Comparison of ENCODE assay signal across 9 mouse cellular contexts in genomic region chr9:54764561-54765217, GRCm38 (mm10). TPM values are rescaled to one million over a fixed set of nuclear protein-coding genes. Genes with fewer than 3 reads are reported as not detected.
DNase-seq lines count a peak whose midpoint lies in the region; ATAC-seq lines count a peak whose summit lies in the region.
"Had no signal": no experiment of that assay in that cellular context is flagged by ENCODE, and none has a peak within 500 bp of the region (broad histone marks: within the 10 kb centered on the region; RNA-seq: fewer than 3 reads in every experiment).

Crabp1 (plus strand) TSS chr9:54764748.

- no peak within 1 kb of the TSS for H3K27ac ChIP-seq in heart, embryonic 15.5 days
- 0 out of 2 replicates have a peak within 1 kb of the TSS, but pooled peaks have one; percentile 23 for H3K27ac ChIP-seq in embryonic facial prominence, embryonic 12.5 days
- H3K27ac ChIP-seq in limb, embryonic 12.5 days: peak within 1 kb of the TSS; percentile 29; the same call in 1 of the 2 replicates
- H3K27ac ChIP-seq in stomach, embryonic 14.5 days (ENCODE audit: low read length): no peak within 1 kb of the TSS
- H3K27ac ChIP-seq: macrophage had no signal

- DNase-seq in heart, postnatal 36 days: no peak
- peak; percentile 69 for DNase-seq in NIH3T3 (ENCODE audit: low read depth)
- no peak for DNase-seq in urinary bladder, postnatal 36 days (ENCODE audit: low spot score in 2 of 2)
- DNase-seq in right cerebral cortex, postnatal 25 days: no peak

- H3K4me2 ChIP-seq in heart, embryonic 15.5 days: peak within 1 kb of the TSS; percentile 73
- H3K4me2 ChIP-seq in embryonic facial prominence, embryonic 12.5 days (replicated peaks): peak within 1 kb of the TSS; percentile 88
- H3K4me2 ChIP-seq in limb, embryonic 12.5 days: peak within 1 kb of the TSS; percentile 92
- peak within 1 kb of the TSS; percentile 85 for H3K4me2 ChIP-seq in stomach, embryonic 14.5 days (replicated peaks; ENCODE audit: low read depth, low read length)

- intact Hi-C loops in heart, postnatal 36 days (cut with DNase I): no loop called here

- H3K4me3 ChIP-seq in heart, embryonic 15.5 days: peak within 1 kb of the TSS; percentile 44
- H3K4me3 ChIP-seq in embryonic facial prominence, embryonic 12.5 days: peak within 1 kb of the TSS; percentile 48
- peak within 1 kb of the TSS; percentile 54 for H3K4me3 ChIP-seq in limb, embryonic 12.5 days (replicated peaks)
- peak within 1 kb of the TSS; percentile 37 for H3K4me3 ChIP-seq in stomach, embryonic 14.5 days (ENCODE audit: low read depth, low read length)

- no peaks in the 10 kb centered on the region for H3K36me3 ChIP-seq in heart, embryonic 15.5 days
- no peaks in the 10 kb centered on the region for H3K36me3 ChIP-seq in embryonic facial prominence, embryonic 12.5 days
- no peaks in the 10 kb centered on the region for H3K36me3 ChIP-seq in limb, embryonic 12.5 days
- H3K36me3 ChIP-seq in stomach, embryonic 14.5 days (ENCODE audit: control insufficient read depth, insufficient read depth, low read length): no peaks in the 10 kb centered on the region

- peaks cover 84% of the 10 kb centered on the region for H3K27me3 ChIP-seq in heart, embryonic 15.5 days
- peaks cover 26% of the 10 kb centered on the region for H3K27me3 ChIP-seq in embryonic facial prominence, embryonic 12.5 days
- H3K27me3 ChIP-seq in limb, embryonic 12.5 days: peaks cover 51% of the 10 kb centered on the region
- peaks cover 16% of the 10 kb centered on the region for H3K27me3 ChIP-seq in stomach, embryonic 14.5 days (ENCODE audit: control insufficient read depth, insufficient read depth, low read length)

- WGBS in heart, embryonic 15.5 days: 1% methylated on average over 41 of the region's 45 CpGs
- WGBS in embryonic facial prominence, embryonic 12.5 days: under 1% methylated on average over 44 of the region's 45 CpGs
- WGBS in limb, embryonic 12.5 days: 1% methylated on average over 35 of the region's 45 CpGs
- 1% methylated on average over 42 of the region's 45 CpGs for WGBS in stomach, embryonic 14.5 days

- H3K9ac ChIP-seq in heart, embryonic 15.5 days: 0 out of 2 replicates have a peak within 1 kb of the TSS, but pooled peaks have one; percentile 8
- H3K9ac ChIP-seq in embryonic facial prominence, embryonic 12.5 days: peak within 1 kb of the TSS; percentile 50
- peak within 1 kb of the TSS; percentile 63 for H3K9ac ChIP-seq in limb, embryonic 12.5 days (replicated peaks)
- no peak within 1 kb of the TSS for H3K9ac ChIP-seq in stomach, embryonic 14.5 days (replicated peaks; ENCODE audit: low read depth, low read length)

- H3K9me3 ChIP-seq in heart, embryonic 15.5 days (replicated peaks): no peaks in the 10 kb centered on the region
- H3K9me3 ChIP-seq in embryonic facial prominence, embryonic 12.5 days: no peaks in the 10 kb centered on the region
- H3K9me3 ChIP-seq in limb, embryonic 12.5 days: no peaks in the 10 kb centered on the region
- H3K9me3 ChIP-seq in stomach, embryonic 14.5 days (ENCODE audit: control insufficient read depth, low read depth, low read length): no peaks in the 10 kb centered on the region

- 0 out of 2 replicates have a peak, but pooled peaks have one; percentile 47 for ATAC-seq in heart, embryonic 15.5 days (replicated peaks; ENCODE audit: insufficient number of reproducible peaks, insufficient read depth, low FRiP score, low read depth)
- peak; percentile 64 for ATAC-seq in embryonic facial prominence, embryonic 12.5 days (ENCODE audit: insufficient number of reproducible peaks, insufficient read depth, low FRiP score, low TSS enrichment)
- ATAC-seq in limb, embryonic 12.5 days (ENCODE audit: insufficient number of reproducible peaks, insufficient read depth, low FRiP score, low TSS enrichment, low read depth): peak; percentile 73
- ATAC-seq in stomach, embryonic 14.5 days (ENCODE audit: insufficient number of reproducible peaks, insufficient read depth, low FRiP score, low read depth): peak; percentile 59

- peaks cover 20% of the 10 kb centered on the region for H3K4me1 ChIP-seq in heart, embryonic 15.5 days (replicated peaks)
- H3K4me1 ChIP-seq in embryonic facial prominence, embryonic 12.5 days: peaks cover 22% of the 10 kb centered on the region
- H3K4me1 ChIP-seq in limb, embryonic 12.5 days (replicated peaks): peaks cover 35% of the 10 kb centered on the region
- H3K4me1 ChIP-seq in stomach, embryonic 14.5 days (ENCODE audit: control insufficient read depth, insufficient read depth, low read length): peaks cover 13% of the 10 kb centered on the region

RNA-seq across cellular contexts. Expression of gene Crabp1, which starts in this region (rescaled TPM):
- polyA plus RNA-seq in heart, embryonic 15.5 days (2015; fragmentation: Nextera tagmentation; extraction: Ambion mirVana): 9.1 and 23.6 TPM in 2 replicates
- total RNA-seq in heart, postnatal 36 days (2021): not detected
- 542 and 609 TPM in 2 replicates for polyA plus RNA-seq in embryonic facial prominence, embryonic 12.5 days (2016; fragmentation: Nextera tagmentation; extraction: Ambion mirVana)
- polyA plus RNA-seq in limb, embryonic 12.5 days (2016; fragmentation: Nextera tagmentation; extraction: Ambion mirVana): 302 and 358 TPM in 2 replicates
- polyA plus RNA-seq in stomach, embryonic 14.5 days (2014; fragmentation: Nextera tagmentation; extraction: Ambion mirVana): 99.4 and 126 TPM in 2 replicates
- polyA plus RNA-seq: macrophage had no signal

Comparison
In these comparisons a context has a peak if more than half of its experiments do, and no peak if none do; other contexts are left out.
1. H3K27ac ChIP-seq: peak in embryonic facial prominence, embryonic 12.5 days (single experiment) and limb, embryonic 12.5 days (single experiment); none in heart, embryonic 15.5 days (single experiment) and stomach, embryonic 14.5 days (single experiment).
2. Peak in every context shown above with its lines, with median percentiles within 50 percentile points of each other: ATAC-seq, H3K4me2 ChIP-seq and H3K4me3 ChIP-seq.